Mouse (Mus musculus) spleen, adult 2 months (tissue): ENCODE measurements around the gene Gpd1. TPM values are rescaled to one million over a fixed set of nuclear protein-coding genes. Genes with fewer than 3 reads are reported as not detected.
"Not testable (repeated sequence)": the region's sequence is repeated elsewhere in the genome, so short reads cannot be mapped to it uniquely, and the experiment has no call there.

ENCODE experiments used
- DNase-seq, 2 experiments: peaks; one replicate each; pipeline versions ENCODE4 v3.0.0 to v3.0.0-alpha.2; 2012 to 2021; ENCODE audit warnings: low spot score in 2 of 2, low read depth in 1 of 2
- H3K27ac ChIP-seq: fragments of 200-500 bp; 2 replicates; pipeline ENCODE4 v1.5.1; 2012; ENCODE audit warnings: low read length, inconsistent platforms; ENCODE audit not compliant: insufficient read depth
- H3K27me3 ChIP-seq: fragments of 200-500 bp; 2 replicates; pipeline ENCODE4 v1.6.1; 2012; ENCODE audit warnings: mild to moderate bottlenecking, moderate library complexity, low read length, inconsistent platforms; ENCODE audit not compliant: control insufficient read depth, insufficient read depth
- H3K36me3 ChIP-seq: fragments of 200-500 bp; 2 replicates; pipeline ENCODE4 v1.6.1; 2012; ENCODE audit warnings: mild to moderate bottlenecking, low read length, inconsistent platforms; ENCODE audit not compliant: control insufficient read depth, insufficient read depth
- H3K4me1 ChIP-seq: fragments of 200-500 bp; 2 replicates; pipeline ENCODE4 v1.6.1; 2011; ENCODE audit warnings: inconsistent platforms; ENCODE audit not compliant: control insufficient read depth, insufficient read depth, insufficient read length
- H3K4me3 ChIP-seq: fragments of 200-500 bp; 2 replicates; pipeline ENCODE4 v1.5.1; 2011; ENCODE audit warnings: mild to moderate bottlenecking, inconsistent platforms; ENCODE audit not compliant: insufficient read depth, insufficient read length; ENCODE audit errors: extremely low read depth
- CTCF ChIP-seq: fragments of 200-500 bp; IDR thresholded peaks from 2 replicates; pipeline ENCODE4 v1.5.1; 2011; ENCODE audit warnings: mild to moderate bottlenecking, inconsistent platforms; ENCODE audit not compliant: insufficient read depth, insufficient read length, insufficient replicate concordance; ENCODE audit errors: extremely low read depth
- POLR2A ChIP-seq: fragments of 200-500 bp; IDR thresholded peaks from 2 replicates; pipeline ENCODE4 v1.6.1; 2011; ENCODE audit warnings: low read depth, low read length, inconsistent platforms
- WGBS: fragments of 180-500 bp; shearing (Covaris S2); methylation state at CpG from one replicate; pipeline ENCODE4 v1.1.7; 2018; 5-methylcytosine and 5-hydroxymethylcytosine counted together
- polyA plus RNA-seq: library from polyadenylated mRNA; depleted of rRNA; stranded (reverse); fragments of >200 nt; gene quantifications from 2 replicates; pipeline ENCODE4 v1.2.3, GENCODE M21; 2012; rRNA removed

The Gpd1 gene
- polyA plus RNA-seq, 1 experiment, result 8.5 TPM

DNA sequence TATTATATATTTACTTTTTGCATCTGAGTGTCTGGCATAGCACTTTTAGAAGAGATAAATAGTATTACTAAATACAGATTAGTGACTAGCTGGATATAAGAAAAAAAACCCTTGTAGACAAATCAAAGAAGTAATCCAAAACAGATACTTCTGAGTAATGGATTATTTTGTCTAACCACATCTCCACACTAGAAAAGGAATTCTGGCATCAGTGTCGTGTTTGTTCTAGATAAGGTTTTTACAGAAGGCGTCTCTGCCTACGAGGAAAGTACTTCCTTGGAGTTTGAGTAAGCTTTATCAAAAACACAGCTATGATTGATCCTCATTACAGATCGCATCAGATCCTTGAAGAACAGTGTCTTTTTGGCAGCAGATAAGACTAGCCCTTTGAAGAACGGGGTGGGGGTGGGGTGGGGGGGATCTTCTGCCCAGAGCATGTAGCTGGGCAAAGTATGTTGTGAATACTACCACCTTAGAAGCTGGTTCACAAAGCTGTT is 53.7 kb downstream of the Gpd1 start:
- no peak for DNase-seq
- Histone ChIP-seq H3K36me3 (no peaks in the 10 kb centered on the region), H3K4me1 (no peaks in the 10 kb centered on the region; the same call in none of the 2 replicates), H3K27ac (peak overlapping the region; percentile 73; the same call in 1 of the 2 replicates), H3K4me3 (peak overlapping the region; percentile 73; the same call in 1 of the 2 replicates), H3K27me3 (no peaks in the 10 kb centered on the region)
- TF ChIP-seq POLR2A, result no peak
- no peak for TF ChIP-seq CTCF
- 33% methylated on average over 5 of the region's 5 CpGs for WGBS

DNA sequence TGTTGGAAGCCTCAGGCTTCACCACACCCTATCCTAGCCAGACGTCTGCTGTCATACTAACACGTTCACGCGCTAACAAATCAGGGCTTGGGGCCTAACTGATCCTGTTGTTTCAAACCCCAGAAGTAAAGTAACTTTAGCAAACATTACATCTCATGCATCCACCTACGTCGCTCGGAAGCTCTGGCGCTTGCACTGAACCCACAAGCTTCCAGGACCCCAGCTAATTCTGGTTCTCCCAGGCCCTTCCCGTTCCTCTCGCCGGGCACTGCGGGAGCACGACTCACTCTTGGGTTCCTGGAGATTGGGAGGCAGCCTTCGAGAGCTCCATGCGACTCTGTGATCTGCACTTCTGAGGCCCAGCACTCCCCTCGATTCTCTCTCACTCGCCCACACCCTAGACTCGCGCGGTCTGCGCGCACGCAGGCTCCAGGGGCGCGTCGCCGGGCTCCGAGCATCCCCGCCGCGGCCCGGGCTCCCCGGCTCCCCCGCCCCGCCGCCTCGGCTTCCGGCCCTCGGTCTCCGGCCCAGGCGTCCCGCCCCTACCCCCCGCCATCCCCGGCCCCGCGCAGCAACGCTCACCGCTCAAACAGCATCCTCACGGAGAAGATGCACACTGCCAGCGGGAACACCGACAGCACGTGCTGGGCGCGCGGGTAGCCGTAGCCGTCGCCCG is 54.4 kb downstream of the Gpd1 start:
- 2% methylated on average over 59 of the region's 59 CpGs for WGBS
- TF ChIP-seq POLR2A (no peak), CTCF (no peak)
- DNase-seq, result peak in 1 of 2 experiments; percentile 53
- H3K4me3 ChIP-seq, result peak overlapping the region; percentile 73
- H3K27ac ChIP-seq, result peak overlapping the region; percentile 78
- no peaks in the 10 kb centered on the region for H3K27me3 ChIP-seq
- no peaks in the 10 kb centered on the region; the same call in none of the 2 replicates for H3K4me1 ChIP-seq
- no peaks in the 10 kb centered on the region for H3K36me3 ChIP-seq

DNA sequence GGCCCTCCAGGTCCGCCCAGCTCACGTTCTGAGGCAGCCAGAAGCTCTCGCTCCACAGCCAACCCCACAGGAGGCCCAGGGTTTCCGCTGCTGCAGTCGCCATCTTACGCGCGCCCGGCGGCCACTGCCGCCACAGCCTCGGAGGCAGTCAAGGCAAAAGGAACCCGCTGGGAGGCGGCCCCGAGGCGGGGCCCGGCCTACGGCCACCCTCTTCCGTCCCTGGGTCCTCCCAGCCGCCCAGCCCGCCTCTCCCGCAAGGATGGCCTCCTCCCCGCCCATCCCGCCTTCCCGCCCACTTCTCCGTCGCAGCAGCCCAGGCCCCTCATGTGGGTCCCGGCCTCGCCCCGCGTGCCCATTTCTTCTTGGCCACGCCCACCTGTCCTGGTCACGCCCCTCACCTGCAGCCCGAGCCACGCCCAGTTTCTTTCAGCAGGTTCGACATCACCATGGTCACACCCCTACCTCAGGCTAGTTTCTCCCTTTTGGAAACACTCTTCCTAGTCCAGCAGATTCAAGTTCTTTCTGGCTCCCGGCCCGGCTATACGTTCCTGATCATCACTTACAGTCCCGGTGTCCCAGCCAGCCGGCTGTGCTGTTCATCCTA is 55.1 kb downstream of the Gpd1 start:
- Histone ChIP-seq H3K27ac (peak overlapping the region; percentile 78), H3K4me3 (peak overlapping the region; percentile 73), H3K27me3 (no peaks in the 10 kb centered on the region), H3K36me3 (no peaks in the 10 kb centered on the region), H3K4me1 (no peaks in the 10 kb centered on the region; the same call in none of the 2 replicates)
- TF ChIP-seq CTCF (no peak), POLR2A (peak; percentile 96)
- under 1% methylated on average over 39 of the region's 41 CpGs for WGBS
- peak; percentile 66 to 85 for DNase-seq

DNA sequence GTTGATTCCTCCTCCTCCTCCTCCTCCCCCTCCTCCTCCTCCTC is 55.4 kb downstream of the Gpd1 start, which contains the start of gene Cers5:
Gene Cers5, minus strand, starts transcription at position 5 of the 44 bp plus-strand sequence.
- H3K4me1 ChIP-seq, DNase-seq, H3K36me3 ChIP-seq, H3K27me3 ChIP-seq: not testable (repeated sequence)
- Histone ChIP-seq H3K4me3 (peak within 1 kb of the TSS; percentile 73), H3K27ac (peak within 1 kb of the TSS; percentile 78)

DNA sequence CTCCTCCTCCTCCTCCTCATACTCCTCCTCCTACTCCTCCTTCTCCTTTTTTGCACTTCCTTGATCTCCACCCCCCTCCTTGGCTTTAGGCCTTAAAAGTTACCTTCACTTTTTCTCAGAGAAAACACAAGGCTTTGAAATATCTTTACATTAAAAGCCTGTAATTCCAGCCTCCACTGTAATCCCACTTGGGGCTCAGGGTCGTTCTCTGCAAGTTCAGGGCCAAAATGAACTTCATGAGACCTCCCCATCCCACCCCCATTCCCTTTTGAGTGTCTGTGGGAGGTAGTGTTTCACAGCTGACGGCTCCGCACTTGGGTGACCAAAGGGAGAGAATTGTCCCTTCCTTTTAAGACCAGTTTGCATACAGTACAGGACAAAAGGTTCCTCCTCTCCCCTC is 55.6 kb downstream of the Gpd1 start:
- Histone ChIP-seq H3K4me1 (no peaks in the 10 kb centered on the region; the same call in none of the 2 replicates), H3K4me3 (no peak overlapping the region), H3K27me3 (no peaks in the 10 kb centered on the region), H3K27ac (no peak overlapping the region), H3K36me3 (no peaks in the 10 kb centered on the region)
- TF ChIP-seq POLR2A (no peak), CTCF (no peak)
- 57% methylated on average over 3 of the region's 3 CpGs for WGBS
- DNase-seq, result no peak

Other genes with a start within 250 kb of the Gpd1 start
- gene Bcdin3d, start 242.8 kb upstream of the Gpd1 start, polyA plus RNA-seq, result 5.1 and 7.4 TPM in 2 replicates
- 0.06 TPM in 1 of 2 replicates, not detected in the other for gene Faim2, start 189.3 kb upstream of the Gpd1 start, polyA plus RNA-seq
- 0.05 and 0.08 TPM in 2 replicates for gene Aqp2, start 138.5 kb upstream of the Gpd1 start, polyA plus RNA-seq
- 0.27 and 0.74 TPM in 2 replicates for gene Aqp5, start 126.7 kb upstream of the Gpd1 start, polyA plus RNA-seq
- not detected in 2 replicates for gene Aqp6, start 116.1 kb upstream of the Gpd1 start, polyA plus RNA-seq
- gene Racgap1, start 65.9 kb upstream of the Gpd1 start, polyA plus RNA-seq, result 12.7 and 15.7 TPM in 2 replicates
- 1.3 and 2.0 TPM in 2 replicates for gene Asic1, start 47.1 kb upstream of the Gpd1 start, polyA plus RNA-seq
- 24.7 and 35.0 TPM in 2 replicates for gene Smarcd1, start 15.4 kb upstream of the Gpd1 start, polyA plus RNA-seq
- gene Gm17349, start 12.0 kb upstream of the Gpd1 start, polyA plus RNA-seq, result 0.80 and 1.0 TPM in 2 replicates
- gene Cox14, start 8.1 kb downstream of the Gpd1 start, polyA plus RNA-seq, result 109 and 168 TPM in 2 replicates
- gene Cers5, start 55.4 kb downstream of the Gpd1 start, polyA plus RNA-seq, result 27.2 and 30.0 TPM in 2 replicates
- 7.7 and 7.8 TPM in 2 replicates for gene Lima1, start 157.9 kb downstream of the Gpd1 start, polyA plus RNA-seq
- not detected in 2 replicates for gene Fam186a, start 249.5 kb downstream of the Gpd1 start, polyA plus RNA-seq